Mouse (Mus musculus): ENCODE results near the gene Isca2.

- TF ChIP-seq CTCF (IDR thresholded peaks at IDR 0.05 in 2 of 3, conservative IDR thresholded peaks at IDR 0.05 in 1 of 3; ENCODE audit: control insufficient read depth in 1 of 3, insufficient read depth in 1 of 3, low read depth in 2 of 3, low read length in 3 of 3, poor library complexity in 1 of 3, severe bottlenecking in 1 of 3): peak in 1 of 3 experiments; percentile 12; a peak in 2 of 6 replicates
- TF ChIP-seq JUND (IDR thresholded peaks at IDR 0.05; ENCODE audit: low read depth, low read length): no peak
- TF ChIP-seq POLR2AphosphoS2 (IDR thresholded peaks at IDR 0.05; ENCODE audit: low read length): no peak
- TF ChIP-seq SMC3 (IDR thresholded peaks at IDR 0.05; ENCODE audit: low read depth, low read length): no peak
- no peak for TF ChIP-seq EP300 (IDR thresholded peaks at IDR 0.05; ENCODE audit: low read depth in 1 of 2, low read length in 2 of 2)
- TF ChIP-seq BHLHE40 (IDR thresholded peaks at IDR 0.05; ENCODE audit: borderline replicate concordance, low read depth, low read length): no peak
- no peak for TF ChIP-seq SIN3A (IDR thresholded peaks at IDR 0.05; ENCODE audit: low read length)
- TF ChIP-seq POLR2AphosphoS5 (IDR thresholded peaks at IDR 0.05; ENCODE audit: borderline replicate concordance, low read depth, low read length): no peak
- no peak for TF ChIP-seq ELF1 (IDR thresholded peaks at IDR 0.05; ENCODE audit: low read depth, low read length)
- peak; percentile 6; the same call in 1 of the 2 replicates for TF ChIP-seq RAD21 (IDR thresholded peaks at IDR 0.05; ENCODE audit: low read depth, low read length)
- TF ChIP-seq RCOR1 (IDR thresholded peaks at IDR 0.05; ENCODE audit: low read depth, low read length): no peak
These were observed 40.7 kb downstream of the Isca2 start for GRCm38 (mm10) chr12:84813773-84814172.

Data from MEL (cell line).